Mouse (Mus musculus): Measurements from ENCODE around the gene Mucl2. TPM values are rescaled to one million over a fixed set of nuclear protein-coding genes. Genes with fewer than 3 reads are reported as not detected.
"Not testable (repeated sequence)": the region's sequence is repeated elsewhere in the genome, so short reads cannot be mapped to it uniquely, and the experiment has no call there.

The Mucl2 gene
- polyA plus RNA-seq (2012; rRNA removed): not detected in 2 replicates
- not detected in 2 replicates for polyA plus RNA-seq (2014; fragmentation: Nextera tagmentation; extraction: Ambion mirVana)

DNA sequence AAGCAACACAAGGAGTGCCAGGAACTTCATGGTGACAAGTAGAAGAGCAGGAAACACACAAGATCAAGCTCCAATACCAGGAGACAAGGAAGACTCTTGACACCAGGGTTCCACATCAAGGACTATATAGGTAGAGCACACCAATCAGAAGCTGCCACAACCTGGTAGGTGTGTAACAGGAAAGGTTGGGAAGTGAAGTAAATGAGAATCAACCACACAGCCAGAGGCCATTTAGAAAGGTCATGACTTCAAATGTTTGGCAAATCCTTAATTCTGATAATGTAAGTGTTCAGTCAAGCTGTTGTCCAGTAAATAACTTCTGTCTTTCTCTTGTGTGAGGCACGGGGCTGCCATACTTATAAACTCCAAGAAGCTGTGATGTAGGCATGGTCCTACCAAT, at the start of gene Mucl2:
Gene Mucl2, minus strand, starts transcription at position 101 of the 400 bp plus-strand sequence.
- Histone ChIP-seq H3K36me3 (ENCODE audit: control insufficient read depth, insufficient read depth, low read length) (no peaks in the 10 kb centered on the region), H3K27ac (replicated peaks; ENCODE audit: low read depth, low read length) (no peak within 1 kb of the TSS), H3K4me1 (ENCODE audit: control insufficient read depth, insufficient read depth, low read length) (no peaks in the 10 kb centered on the region), H3K9ac (ENCODE audit: low read depth, low read length, severe bottlenecking) (no peak within 1 kb of the TSS), H3K9me3 (ENCODE audit: control insufficient read depth, low read length) (no peaks in the 10 kb centered on the region), H3K27me3 (ENCODE audit: control insufficient read depth, insufficient read depth, low read length) (no peaks in the 10 kb centered on the region), H3K4me2 (replicated peaks; ENCODE audit: low read depth, low read length, severe bottlenecking) (no peak within 1 kb of the TSS), H3K4me3 (replicated peaks; ENCODE audit: low read length) (no peak within 1 kb of the TSS)
- no peak for TF ChIP-seq POLR2A (IDR thresholded peaks at IDR 0.05; ENCODE audit: borderline replicate concordance, extremely low read depth, insufficient read depth, insufficient read length)
- 87% methylated on average over 1 of the region's 1 CpGs for WGBS
- no peak for DNase-seq (ENCODE audit: low spot score)
- ATAC-seq (ENCODE audit: low FRiP score, low read depth): no peak

DNA sequence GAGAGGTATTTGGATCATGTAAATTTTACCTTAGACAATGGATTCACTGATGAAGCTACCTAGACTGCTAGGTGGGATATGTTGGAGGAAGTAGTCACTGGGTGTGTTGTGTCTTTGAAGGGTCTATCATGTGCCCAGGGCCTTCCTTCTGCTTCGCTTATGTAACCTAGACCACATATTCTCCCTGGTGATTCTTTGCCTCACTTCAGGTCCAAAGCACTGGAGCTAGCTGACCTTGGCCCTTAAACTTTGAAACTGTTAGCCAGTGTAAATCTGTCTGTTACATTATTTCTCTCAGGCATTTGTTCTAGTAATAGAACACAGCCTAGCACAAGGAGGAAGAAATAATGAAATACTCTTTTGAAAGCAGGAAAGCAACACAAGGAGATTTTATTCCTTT, 13.9 kb upstream of the Mucl2 start:
- not testable (repeated sequence) for DNase-seq (ENCODE audit: low spot score); H3K9ac ChIP-seq (ENCODE audit: low read depth, low read length, severe bottlenecking); H3K4me3 ChIP-seq (replicated peaks; ENCODE audit: low read length); H3K36me3 ChIP-seq (ENCODE audit: control insufficient read depth, insufficient read depth, low read length); ATAC-seq (ENCODE audit: low FRiP score, low read depth); H3K4me1 ChIP-seq (ENCODE audit: control insufficient read depth, insufficient read depth, low read length); H3K9me3 ChIP-seq (ENCODE audit: control insufficient read depth, low read length); H3K27me3 ChIP-seq (ENCODE audit: control insufficient read depth, insufficient read depth, low read length); H3K4me2 ChIP-seq (replicated peaks; ENCODE audit: low read depth, low read length, severe bottlenecking); H3K27ac ChIP-seq (replicated peaks; ENCODE audit: low read depth, low read length)
- WGBS: 36% methylated on average over 1 of the region's 1 CpGs

Small RNA genes within 50 kb of the gene (microRNA-seq; reads per million reads assigned to microRNA genes)
- not detected for gene Gm22852

Other genes starting within 250 kb of the Mucl2 start
- gene Mucl1, start 143.8 kb downstream of the Mucl2 start, polyA plus RNA-seq (2012; rRNA removed): not detected in 2 replicates
- not detected in 2 replicates for gene Mucl1, start 143.8 kb downstream of the Mucl2 start, polyA plus RNA-seq (2014; fragmentation: Nextera tagmentation; extraction: Ambion mirVana)